Mouse (Mus musculus): Measurements from ENCODE around the gene Katnal1.

Katnal1 gene

DNA sequence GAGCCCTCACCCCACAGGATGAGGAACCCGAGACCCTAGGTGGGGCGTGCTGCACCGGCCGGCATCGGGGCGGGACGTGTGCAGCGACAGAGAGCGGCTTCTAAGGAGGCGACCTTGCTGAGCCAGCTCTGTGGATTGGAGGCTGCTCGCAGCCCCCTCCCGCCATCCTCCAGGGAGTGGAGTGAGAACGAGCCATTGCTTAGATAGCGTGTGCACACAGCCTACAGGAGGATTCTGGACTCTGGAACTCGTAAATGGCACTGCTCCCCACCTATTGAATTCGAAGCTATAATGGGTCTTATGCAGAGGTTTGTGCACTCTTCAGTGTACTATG lies at the start of gene Katnal1:
Katnal1 (minus strand) TSS at position 205 of the 334 bp plus-strand sequence.
- no peak for DNase-seq (ENCODE audit: low read depth, low spot score)

DNA sequence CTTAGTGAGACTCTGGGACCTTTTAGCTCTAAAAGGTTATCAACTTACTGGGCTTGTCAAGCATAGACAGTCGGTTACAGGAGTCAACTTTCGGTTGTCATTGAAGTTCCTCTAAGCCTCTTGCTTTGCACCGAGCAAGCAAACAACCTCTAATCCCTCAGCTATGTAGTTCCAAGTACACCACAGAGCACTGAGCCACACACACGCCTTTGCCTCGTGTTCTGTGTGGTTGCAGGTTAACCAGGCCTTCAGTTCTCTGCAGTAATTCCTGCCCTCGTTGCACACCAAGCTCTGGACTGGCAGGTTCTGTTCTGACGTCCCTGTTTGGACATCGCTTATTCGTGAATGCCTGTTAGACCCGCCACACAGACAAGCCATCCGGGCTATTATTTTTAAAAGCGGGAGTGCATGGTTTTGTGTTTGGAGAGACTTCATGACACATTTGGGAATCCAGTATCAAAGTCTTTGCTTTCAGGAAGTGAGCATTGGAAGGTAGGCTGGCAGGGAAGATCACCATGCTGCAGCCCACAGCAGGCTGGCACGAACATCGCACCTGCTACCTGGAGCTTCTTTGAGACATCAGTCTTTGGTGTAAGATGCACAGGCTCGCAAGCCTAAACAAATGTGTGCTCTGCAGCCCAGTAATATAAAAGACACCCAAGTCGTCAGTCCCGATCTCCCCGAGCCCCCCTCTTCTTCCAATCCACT lies 49.5 kb upstream of the Katnal1 start:
- peak; percentile 54 for DNase-seq (ENCODE audit: low read depth, low spot score)

DNA sequence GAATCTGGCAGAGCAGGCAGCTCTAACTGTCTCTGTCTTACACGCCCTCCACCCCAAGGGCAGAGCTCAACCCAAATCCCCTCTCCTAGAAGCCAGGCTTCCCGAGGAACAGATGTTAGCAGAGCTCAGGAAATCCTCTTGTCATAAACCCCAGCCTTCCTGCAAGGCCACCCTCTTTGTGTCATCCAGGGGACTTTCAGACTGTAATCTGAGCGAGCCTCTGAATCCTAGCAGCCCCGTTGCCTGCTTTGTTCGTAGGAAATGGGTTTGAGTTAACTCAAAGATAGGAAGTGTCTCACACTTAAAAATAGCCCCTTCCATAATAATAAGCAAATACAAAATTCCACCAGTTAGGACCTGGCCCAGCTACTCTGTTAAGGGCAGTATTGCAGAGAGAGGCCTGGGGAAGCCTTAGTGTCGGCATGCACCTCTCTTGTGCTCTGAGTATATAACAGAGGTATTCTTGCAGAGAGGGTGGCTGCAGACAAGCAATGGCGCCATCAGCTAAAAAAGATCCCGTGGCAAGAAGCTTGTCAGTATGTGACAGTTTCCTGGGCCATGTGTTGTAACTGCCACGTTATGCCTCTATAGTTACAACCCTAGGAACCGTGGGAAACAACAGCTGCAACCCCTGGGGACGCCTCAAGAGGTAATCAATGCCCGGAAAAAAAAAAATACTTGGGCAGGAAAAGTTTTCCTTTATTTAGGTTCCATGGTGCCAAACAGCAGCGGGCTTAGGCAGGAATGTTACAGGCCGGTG lies 48.8 kb upstream of the Katnal1 start:
- peak; percentile 43 for DNase-seq (ENCODE audit: low read depth, low spot score)

DNA sequence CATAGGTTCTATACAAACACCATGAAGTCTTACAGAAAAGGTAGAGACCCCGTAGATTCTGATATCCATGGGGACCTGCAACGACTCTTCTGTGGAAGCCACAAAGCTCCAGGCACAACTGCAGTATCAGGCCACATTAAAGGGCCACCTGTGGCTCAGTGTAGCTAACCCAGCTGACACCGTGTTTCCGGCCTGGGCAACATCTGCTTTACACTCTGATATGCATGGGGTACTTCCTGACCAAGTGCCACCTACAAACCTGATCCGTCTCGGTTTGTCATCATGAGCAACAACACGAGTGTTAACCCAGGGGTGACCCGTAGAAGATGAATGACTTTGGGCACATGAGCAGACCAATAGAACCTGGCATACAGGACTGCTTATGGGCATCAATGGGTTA lies 47.8 kb upstream of the Katnal1 start:
- DNase-seq (ENCODE audit: low read depth, low spot score) = no peak

DNA sequence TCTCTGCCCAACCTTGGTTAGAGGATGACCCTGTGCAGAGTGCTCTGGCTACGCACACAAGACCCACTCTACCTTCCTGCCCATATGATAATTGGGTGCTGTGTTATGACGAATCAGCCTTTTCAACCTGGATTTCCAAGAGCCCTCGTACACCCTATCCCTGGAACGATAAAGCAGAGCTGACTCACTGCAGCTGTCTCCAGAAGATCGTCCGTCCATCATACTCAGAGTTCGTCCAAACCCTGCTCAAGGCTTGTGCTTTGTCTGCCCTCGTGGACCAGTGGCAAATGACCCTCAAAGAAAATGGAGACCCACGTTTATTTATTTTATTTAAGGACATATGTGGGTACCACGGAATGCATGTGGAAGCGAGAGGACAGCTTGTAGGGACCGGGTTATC lies 45.9 kb upstream of the Katnal1 start:
- no peak for DNase-seq (ENCODE audit: low read depth, low spot score)

DNA sequence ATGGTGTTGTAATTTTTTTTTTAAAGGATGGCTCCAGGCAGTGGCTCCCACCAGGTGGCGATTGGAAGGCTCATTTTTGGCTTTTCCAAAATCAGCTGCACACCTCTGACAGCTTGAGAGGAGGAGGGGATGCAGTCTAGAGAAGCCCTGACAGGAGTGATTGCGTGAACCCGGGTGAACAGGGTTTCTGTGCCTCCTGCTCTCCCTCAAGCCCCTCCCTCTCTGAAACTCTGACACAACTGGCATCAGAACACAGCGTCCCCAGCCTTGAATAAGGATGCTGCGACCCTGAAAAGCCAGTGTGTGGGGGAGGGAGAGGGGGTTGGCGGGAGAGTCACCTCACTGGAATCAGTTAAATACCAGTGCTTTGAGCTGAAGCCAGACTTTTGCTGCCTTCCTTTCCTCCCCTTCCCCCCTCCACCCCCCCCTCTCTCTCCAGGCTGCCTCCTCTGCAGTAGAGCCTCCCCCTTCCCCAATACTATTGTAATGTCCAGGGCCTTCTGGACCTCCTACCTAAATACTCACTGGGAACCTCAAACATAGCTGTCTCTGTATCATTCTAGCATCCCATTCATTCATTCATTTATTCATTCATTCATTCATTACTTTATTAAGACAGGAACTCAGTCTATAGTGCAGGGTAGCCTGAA lies 44.0 kb upstream of the Katnal1 start:
- DNase-seq (ENCODE audit: low read depth, low spot score) = no peak

DNA sequence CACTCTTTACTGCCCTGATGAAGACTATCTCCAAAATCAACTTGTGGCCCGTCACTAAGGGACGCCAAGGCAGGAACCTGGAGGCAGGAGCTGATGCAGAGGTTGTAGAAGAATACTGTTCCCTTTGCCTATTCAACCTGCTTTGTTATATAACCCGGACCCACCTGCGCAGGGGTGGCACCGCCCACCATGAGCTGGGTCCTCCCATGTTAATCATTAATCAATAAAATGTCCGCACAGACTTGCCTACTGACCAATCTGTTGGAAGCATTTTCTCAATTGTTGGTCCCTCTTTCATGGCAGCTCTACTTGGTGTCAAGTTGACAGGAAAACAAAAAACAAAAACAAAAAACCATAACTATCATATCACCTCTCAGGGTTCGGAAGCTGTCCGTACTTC lies 43.0 kb upstream of the Katnal1 start:
- no peak for DNase-seq (ENCODE audit: low read depth, low spot score)

DNA sequence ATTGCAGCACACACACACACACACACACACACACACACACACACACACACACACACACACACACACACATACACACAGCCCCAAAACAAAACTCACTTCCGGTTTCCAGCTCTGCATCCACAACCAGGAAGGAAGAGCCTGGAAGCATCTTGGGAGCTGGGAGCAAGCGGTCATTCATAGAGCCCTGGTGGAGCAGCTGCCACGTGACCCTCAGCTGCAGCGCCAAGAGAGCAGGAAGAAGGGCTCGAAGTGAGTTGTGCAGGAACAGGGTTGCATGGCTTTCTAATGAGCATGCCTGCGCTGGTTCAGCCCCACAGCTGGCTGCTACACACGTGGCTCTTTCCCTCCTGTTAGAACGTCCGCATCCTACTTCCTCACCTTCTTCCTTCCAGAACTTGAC lies 40.5 kb upstream of the Katnal1 start:
- DNase-seq (ENCODE audit: low read depth, low spot score) = peak; percentile 57

DNA sequence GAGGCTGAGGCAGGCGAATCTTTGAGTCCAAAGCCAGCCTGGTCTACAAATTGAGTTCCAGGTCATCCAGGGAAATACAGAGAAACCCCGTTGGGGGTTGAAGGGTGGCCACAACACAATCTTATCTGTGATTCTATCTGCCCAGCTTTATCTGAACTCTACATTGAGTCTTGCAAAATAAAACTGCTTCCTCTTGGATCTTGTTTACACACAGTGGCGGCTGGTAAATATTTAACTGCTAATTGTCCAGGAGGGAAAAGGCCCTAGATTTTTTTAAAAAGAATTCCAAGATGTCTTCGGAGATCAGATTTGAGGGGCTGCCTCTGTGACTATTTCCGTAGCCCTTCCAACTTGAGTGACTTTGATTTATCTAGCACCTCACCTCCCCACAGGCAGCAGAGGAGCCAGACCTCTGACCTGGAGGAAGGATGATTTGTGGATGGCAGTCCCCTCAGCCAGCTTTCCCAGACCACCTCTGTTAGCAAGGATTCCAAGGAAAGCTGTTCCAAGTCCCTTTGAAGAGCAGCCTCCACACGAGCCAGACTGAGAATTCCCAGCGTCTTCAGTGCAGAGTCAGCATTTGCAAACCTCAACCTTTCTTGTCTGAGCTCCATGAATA lies 39.9 kb upstream of the Katnal1 start:
- no peak for DNase-seq (ENCODE audit: low read depth, low spot score)

DNA sequence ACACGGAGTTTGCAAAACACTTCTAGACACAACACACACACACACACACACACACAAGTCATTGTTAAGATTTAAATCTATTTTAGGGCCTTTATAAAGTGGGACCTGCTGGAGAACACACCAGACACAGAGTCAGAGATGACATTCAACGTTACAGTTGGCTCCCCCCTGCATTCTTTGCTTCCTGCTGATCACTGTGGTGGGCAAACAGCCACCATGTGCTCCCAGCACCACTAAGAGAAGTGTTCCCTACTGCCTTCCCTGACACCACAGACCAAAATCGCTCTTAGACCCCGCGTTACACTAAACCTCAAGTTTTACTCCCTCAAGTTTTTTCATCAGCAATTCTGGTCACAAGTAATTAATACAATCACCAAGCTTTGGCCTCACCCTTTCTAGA lies 39.1 kb upstream of the Katnal1 start:
- no peak for DNase-seq (ENCODE audit: low read depth, low spot score)

DNA sequence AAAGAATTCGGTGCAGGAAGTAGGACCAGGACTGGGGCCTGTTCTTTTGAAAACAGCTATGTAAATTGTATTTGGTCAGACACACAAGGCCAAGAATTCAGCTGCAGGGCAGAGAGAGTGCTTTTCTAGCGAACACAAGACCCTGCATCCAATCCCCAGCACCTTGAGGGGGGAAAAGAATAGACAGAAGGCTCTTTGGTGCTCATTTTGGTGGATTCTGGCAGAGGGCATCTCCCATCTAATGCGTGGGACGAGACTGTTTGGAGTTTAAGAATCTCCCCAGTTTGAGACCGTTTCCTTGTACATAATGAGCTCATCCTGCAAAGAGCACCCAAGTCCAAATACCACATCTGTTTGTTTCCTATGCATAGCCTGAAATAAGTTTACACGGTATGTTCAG lies 37.3 kb upstream of the Katnal1 start:
- DNase-seq (ENCODE audit: low read depth, low spot score) = no peak

DNA sequence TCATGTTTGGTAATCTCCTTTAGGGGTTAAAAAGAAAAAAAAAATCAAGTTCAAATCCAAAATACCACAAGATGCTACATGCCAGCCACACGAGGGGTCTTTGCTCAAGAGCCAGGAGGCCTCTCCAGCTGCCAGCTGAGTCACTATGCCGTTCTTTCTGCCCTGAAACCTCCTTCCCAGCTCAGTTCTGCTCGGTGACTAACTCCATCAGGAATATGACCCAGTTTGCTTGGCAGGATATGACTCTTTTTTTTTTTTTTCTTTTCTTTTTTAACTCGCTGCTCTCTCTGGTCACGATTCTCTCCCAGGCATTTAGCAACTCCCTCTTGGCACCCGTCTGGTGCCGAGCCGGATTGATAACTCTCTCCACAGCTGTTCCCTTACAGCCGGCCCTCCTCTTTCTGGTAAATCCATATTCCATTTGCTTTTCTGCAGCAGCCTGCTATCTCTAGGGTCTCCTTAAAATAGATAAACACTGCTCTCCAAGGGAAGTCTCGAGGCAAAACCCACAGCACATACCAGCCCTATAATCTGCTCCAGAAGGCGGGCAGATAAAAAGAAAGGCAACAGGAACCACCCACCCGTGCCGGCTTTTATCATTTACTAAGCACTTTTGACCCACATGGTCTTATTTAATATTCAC lies 36.7 kb upstream of the Katnal1 start:
- DNase-seq (ENCODE audit: low read depth, low spot score) = peak; percentile 78

DNA sequence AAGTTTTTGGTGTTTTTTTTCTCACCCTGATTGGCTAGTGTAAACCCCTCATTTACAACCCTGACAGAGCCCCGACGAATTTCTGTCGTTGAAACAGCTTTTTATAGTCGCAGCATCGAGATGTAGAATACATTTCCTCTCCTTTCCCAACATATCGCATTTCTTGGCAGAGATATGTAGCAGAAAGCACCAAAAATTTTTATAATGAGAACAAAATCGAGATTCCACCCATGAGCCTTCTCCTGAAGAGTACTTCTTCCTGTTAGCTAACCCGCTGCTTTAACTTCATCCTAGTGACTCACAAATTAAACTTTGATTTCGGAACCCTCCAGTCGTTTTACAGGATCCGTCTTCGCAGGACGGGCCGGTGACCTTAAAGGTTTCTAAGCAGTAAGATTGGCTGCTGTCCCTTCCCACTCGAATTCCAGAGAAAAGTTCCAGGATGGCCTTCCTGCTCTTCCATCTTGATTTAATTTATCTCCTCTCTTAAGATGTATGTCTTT lies 36.0 kb upstream of the Katnal1 start:
- no peak for DNase-seq (ENCODE audit: low read depth, low spot score)

DNA sequence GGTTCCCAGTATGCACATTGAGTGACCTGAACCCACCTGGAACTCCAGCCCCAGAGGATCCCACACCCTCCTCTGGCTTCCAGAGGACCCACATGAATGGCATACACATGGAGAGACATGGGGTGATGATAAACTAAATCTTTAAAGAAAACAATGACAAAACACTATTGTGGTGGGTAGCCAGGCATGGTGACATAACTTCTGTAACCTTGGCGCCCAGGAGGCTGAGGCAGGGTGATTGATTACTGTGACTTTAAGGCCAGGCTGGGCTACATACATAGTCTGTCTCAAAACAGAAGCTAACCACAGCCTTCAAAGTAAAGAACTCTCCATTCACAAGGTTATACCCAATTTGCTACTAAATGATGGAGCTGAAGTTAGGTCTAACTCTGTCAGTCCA lies 35.1 kb upstream of the Katnal1 start:
- DNase-seq (ENCODE audit: low read depth, low spot score) = no peak

DNA sequence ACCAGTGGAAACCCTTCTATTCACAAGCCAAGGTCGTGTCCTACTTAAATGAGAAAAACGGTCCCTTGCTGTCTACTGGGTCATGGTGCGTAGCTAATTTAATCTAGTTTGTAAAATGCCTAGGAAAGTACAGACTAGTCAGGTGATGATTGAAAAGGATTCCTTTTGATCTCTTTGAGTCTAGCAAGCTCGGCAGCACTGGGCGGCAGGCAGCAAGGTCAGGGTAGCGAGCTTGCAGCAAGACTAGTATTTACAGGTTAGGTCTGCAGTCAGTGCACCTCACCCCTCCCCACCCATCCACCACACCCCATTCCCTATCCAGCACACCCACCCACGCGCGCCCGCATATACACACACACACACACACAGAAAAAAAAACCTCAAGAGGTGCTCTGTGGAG lies 31.1 kb upstream of the Katnal1 start:
- DNase-seq (ENCODE audit: low read depth, low spot score) = no peak

DNA sequence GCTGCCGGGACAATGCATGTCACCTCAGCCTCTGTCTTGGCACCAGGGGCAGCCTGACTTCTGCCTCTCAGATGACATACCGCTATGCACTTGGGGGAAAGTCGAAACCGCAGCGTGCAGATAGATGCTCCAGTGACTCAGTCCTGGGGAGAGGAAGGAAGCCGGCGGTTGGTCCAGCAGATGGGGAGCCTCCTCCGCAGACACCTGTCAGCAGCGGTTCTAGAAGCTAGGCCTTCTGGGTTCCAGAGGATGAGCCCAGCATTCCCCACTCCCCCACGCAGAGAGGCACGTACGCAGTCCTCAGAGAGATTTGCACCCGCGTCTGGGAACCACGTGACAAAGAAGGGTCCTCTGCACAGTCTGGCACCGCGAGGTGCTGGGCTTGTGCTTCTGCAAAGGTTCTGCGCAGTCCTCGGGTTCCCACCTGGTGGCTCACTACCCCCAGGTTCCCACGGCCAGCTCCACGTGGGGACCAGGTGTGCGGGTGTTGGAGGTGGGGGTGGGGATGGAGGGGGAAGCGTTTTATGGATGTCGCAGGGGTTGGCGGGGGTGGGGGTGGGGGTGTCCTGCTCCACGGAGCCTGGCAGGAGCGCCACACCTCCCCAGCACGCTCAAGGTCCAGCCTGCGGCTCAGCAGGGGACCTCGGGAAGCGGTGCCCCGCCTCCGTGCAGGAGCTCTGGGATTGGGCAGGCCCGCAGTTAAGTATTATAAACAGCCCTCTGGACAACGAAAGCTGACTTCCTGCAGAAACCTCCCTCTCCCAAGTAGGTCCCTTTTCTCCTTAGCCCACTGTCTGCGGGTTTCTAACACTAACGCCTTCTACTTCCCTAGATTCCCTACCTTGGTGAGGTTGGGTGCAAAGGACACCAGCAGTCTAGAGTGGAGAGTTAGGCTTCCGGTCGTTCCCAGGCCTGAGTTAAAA lies 30.2 kb upstream of the Katnal1 start:
- DNase-seq (ENCODE audit: low read depth, low spot score) = no peak

DNA sequence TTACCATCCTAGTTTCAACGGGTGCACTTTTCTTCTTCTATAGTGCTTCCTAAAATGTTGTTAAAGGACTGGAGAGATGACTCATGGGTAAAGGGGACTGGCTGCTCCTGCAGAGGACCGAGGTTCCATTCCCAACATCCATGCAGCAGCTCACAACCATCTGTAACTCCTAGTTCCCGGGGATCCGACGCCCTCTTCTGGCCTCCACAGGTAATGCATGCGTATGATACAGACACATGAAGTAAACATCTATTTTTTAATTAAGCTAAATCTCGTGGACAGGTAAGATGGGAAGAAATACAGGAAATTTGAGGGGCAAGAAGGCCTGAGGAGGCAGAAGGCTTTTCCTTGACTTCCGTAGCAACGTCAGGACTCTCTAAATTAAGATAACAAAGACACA lies 29.2 kb upstream of the Katnal1 start:
- DNase-seq (ENCODE audit: low read depth, low spot score) = no peak

DNA sequence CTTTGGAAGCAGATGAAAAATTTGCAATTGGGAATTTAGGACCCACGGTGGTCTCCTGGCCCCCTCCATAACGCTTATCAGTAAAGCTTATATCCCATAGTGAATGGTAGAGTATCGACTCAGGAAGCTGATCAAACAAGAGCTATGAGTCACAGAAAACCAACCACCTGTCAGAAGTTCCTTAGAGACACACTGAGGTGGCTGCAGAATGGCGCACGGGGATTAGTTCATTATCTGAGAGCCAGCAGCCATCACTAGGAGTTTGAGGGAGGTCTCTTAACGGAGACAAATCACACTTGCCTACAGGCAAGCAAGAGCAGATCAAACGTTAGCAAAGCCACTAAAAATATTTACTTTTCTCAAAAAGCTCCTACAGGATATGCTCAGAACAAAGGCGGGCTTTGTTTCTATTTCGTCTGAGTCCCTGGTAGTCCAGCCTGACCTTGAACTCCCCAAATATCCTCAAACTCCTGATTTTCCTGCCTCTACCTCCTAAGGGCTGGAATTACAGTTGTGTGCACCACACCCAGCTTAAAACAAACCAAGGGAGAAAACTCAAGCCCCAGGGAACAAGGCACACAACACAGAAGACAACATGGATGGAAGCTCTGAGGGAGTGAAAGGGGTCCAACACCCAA lies 27.9 kb upstream of the Katnal1 start:
- DNase-seq (ENCODE audit: low read depth, low spot score) = no peak

DNA sequence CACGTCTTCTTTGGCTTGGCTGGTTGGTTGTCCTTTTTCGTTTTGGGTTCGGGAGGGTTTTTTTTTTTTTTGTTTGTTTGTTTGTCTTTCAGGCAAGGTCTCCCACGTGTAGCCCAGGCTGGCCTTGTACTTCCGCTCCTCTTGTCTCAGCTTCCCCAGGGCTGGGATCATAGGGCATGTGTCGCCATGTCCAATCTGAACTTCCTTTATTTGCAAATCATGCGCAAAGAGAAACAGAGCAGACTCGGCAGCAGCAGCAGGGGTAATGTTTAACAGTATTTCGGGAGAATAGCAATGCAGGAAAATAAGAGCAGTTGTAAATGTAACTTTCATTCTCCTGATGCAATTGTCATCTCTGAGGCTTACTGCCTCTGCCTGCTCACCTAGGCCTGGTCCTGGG lies 27.0 kb upstream of the Katnal1 start:
- no peak for DNase-seq (ENCODE audit: low read depth, low spot score)

DNA sequence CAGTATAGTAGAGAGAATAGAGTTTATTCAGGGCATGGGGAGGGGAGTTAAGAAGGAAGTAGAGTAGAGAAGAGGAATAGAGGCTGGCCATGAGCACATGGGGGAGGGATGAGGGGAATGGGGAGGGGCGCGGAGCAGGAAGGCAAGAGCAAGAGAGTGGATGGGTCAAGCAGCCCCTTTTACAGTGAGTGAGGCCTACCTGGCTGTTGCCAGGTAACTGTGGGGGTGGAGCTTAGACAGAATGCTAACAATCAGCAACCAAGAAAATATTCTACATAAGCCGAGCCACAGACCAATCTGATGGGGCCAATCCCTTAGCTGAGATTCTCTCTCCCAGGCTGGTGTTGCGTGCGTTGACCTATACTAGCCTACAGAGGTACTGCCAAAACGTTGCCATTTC lies 26.5 kb upstream of the Katnal1 start:
- no peak for DNase-seq (ENCODE audit: low read depth, low spot score)

Data from skeletal muscle tissue, adult 2 months (tissue).